Mouse (Mus musculus) small intestine, adult 10 weeks (tissue): Measurements from ENCODE around the gene Ythdf2. TPM values are rescaled to one million over a fixed set of nuclear protein-coding genes. Genes with fewer than 3 reads are reported as not detected.

Experiments
- polyA plus RNA-seq: library from polyadenylated mRNA; stranded (reverse); fragments of 350-450 nt; fragmentation: Illumina TruSeq; extraction: RNeasy Lipid Tissue Mini Kit (QIAGEN cat#74804); gene quantifications from one replicate; pipeline ENCODE4 v1.2.3, GENCODE M21; 2014; ENCODE audit warnings: low replicate concordance

Ythdf2 gene
- 86.0 TPM for polyA plus RNA-seq

GRCm38 (mm10) chr4:132211953-132212734 is at the start of gene Ythdf2:
Gene Ythdf2 (minus strand): TSS chr4:132212303.

GRCm38 (mm10) chr4:132144080-132144841 is 67.8 kb downstream of the Ythdf2 start, which contains the start of gene Oprd1:
Gene Oprd1 (minus strand): TSS chr4:132144486.

Other genes starting within 250 kb of the Ythdf2 start
- gene Gm10300, start 137.6 kb downstream of the Ythdf2 start, polyA plus RNA-seq, result not detected
- gene Epb41, start 137.0 kb downstream of the Ythdf2 start, polyA plus RNA-seq, result 33.1 TPM
- not detected for gene Oprd1, start 67.8 kb downstream of the Ythdf2 start, polyA plus RNA-seq
- gene Gmeb1, start 49.3 kb upstream of the Ythdf2 start, polyA plus RNA-seq, result 3.2 TPM
- 21.8 TPM for gene Taf12, start 62.1 kb upstream of the Ythdf2 start, polyA plus RNA-seq
- gene Rab42, start 91.1 kb upstream of the Ythdf2 start, polyA plus RNA-seq, result not detected
- 4.9 TPM for gene Trnau1ap, start 117.2 kb upstream of the Ythdf2 start, polyA plus RNA-seq
- gene Rcc1, start 141.3 kb upstream of the Ythdf2 start, polyA plus RNA-seq, result 5.2 TPM
- gene Phactr4, start 210.2 kb upstream of the Ythdf2 start, polyA plus RNA-seq, result 32.2 TPM